ENCODE assay signal across 9 mouse cellular contexts in the genomic region with DNA sequence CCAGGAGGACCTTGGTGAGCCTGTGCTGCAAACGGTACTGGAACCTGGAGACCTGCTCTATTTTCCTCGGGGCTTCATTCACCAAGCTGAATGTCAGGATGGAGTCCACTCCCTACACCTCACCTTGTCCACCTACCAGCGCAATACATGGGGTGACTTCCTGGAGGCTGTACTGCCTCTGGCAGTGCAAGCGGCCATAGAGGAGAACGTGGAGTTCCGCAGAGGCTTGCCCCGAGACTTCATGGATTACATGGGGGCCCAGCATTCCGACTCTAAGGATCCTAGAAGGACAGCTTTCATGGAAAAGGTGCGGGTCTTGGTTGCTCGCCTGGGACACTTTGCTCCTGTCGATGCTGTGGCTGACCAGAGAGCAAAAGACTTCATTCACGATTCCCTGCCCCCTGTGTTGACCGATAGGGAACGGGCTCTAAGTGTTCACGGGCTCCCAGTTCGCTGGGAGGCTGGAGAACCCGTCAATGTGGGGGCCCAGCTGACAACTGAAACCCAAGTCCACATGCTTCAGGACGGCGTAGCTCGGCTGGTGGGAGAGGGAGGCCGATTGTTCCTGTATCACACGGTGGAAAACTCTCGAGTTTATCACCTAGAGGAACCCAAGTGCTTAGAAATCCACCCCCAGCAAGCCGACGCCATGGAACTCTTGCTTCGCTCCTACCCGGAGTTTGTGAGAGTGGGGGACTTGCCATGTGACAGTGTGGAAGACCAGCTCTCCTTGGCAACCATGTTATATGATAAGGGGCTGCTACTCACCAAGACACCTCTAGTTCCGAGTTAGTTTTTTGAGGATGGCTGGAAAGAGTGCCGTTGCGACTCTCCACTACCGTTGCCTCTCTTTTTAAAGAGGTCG. TPM values are rescaled to one million over a fixed set of nuclear protein-coding genes. Genes with fewer than 3 reads are reported as not detected.
A peak's percentile ranks its signal among the peaks of the same experiment; 100 is the strongest.
DNase-seq lines count a peak whose midpoint lies in the region; ATAC-seq and TF ChIP-seq lines count a peak whose summit lies in the region.
"Had no signal": no experiment of that assay in that cellular context is flagged by ENCODE, and none has a peak within 500 bp of the region (broad histone marks: within the 10 kb centered on the region; RNA-seq: fewer than 3 reads in every experiment).

No protein-coding gene starts in this region.

- H3K9ac ChIP-seq in limb, embryonic 13.5 days, result peak overlapping the region; percentile 90
- H3K9ac ChIP-seq in neural tube, embryonic 15.5 days (replicated peaks), result peak overlapping the region; percentile 80

- peak overlapping the region; percentile 72 for H3K4me3 ChIP-seq in left cerebral cortex, adult 2 months
- H3K4me3 ChIP-seq in limb, embryonic 13.5 days, result peak overlapping the region; percentile 92
- H3K4me3 ChIP-seq in neural tube, embryonic 15.5 days (replicated peaks), result peak overlapping the region; percentile 93

- no peak for DNase-seq in left cerebral cortex, adult 2 months (ENCODE audit: extremely low spot score in 1 of 2, low spot score in 2 of 2)
- no peak for DNase-seq in left cerebral cortex, adult 11 months (ENCODE audit: low spot score)
- DNase-seq in layer of hippocampus, adult 9-11 months, result no peak
- no peak for DNase-seq in layer of hippocampus, adult 8-10 months (ENCODE audit: low spot score in 2 of 2)

- TF ChIP-seq CTCF in left cerebral cortex, adult 2 months (IDR thresholded peaks at IDR 0.05), result no peak

- H3K27ac ChIP-seq in left cerebral cortex, adult 2 months, result no peak overlapping the region; the same call in 1 of the 2 replicates
- H3K27ac ChIP-seq in limb, embryonic 13.5 days, result no peak overlapping the region
- H3K27ac ChIP-seq in neural tube, embryonic 15.5 days (replicated peaks), result peak overlapping the region; percentile 90; the same call in 1 of the 2 replicates

- peaks cover 27% of the 10 kb centered on the region for H3K4me1 ChIP-seq in limb, embryonic 13.5 days
- H3K4me1 ChIP-seq in neural tube, embryonic 15.5 days, result peaks cover 32% of the 10 kb centered on the region

- H3K4me2 ChIP-seq in limb, embryonic 13.5 days (replicated peaks), result peak overlapping the region; percentile 96
- H3K4me2 ChIP-seq in neural tube, embryonic 15.5 days, result peak overlapping the region; percentile 77

- 64% methylated on average over 32 of the region's 32 CpGs for WGBS in limb, embryonic 13.5 days
- WGBS in neural tube, embryonic 15.5 days, result 65% methylated on average over 32 of the region's 32 CpGs

- peak; percentile 45; the same call in 1 of the 2 replicates for ATAC-seq in erythroblast, adult 5-6 weeks (replicated peaks; ENCODE audit: low FRiP score, poor library complexity, severe bottlenecking)
- ATAC-seq in limb, embryonic 13.5 days (ENCODE audit: low FRiP score, low read depth), result no peak
- ATAC-seq in neural tube, embryonic 15.5 days (ENCODE audit: low FRiP score), result no peak
- no peak for ATAC-seq in granulocyte monocyte progenitor cell, adult 5-6 weeks (replicated peaks; ENCODE audit: poor library complexity, severe bottlenecking)

- intact Hi-C loops in left cerebral cortex, adult 2 months (cut with DNase I), result loop anchor here (2.0 to 5.0 kb wide), 2 partner anchors 29 to 235 kb away; no protein-coding TSS in a partner anchor

- H3K36me3 ChIP-seq in limb, embryonic 13.5 days, result peaks cover 34% of the 10 kb centered on the region
- H3K36me3 ChIP-seq in neural tube, embryonic 15.5 days, result peaks cover 10% of the 10 kb centered on the region; the same call in 1 of the 2 replicates

- no peaks in the 10 kb centered on the region for H3K27me3 ChIP-seq in limb, embryonic 13.5 days
- no peaks in the 10 kb centered on the region for H3K27me3 ChIP-seq in neural tube, embryonic 15.5 days (replicated peaks)

- H3K9me3 ChIP-seq in limb, embryonic 13.5 days, result no peaks in the 10 kb centered on the region
- no peaks in the 10 kb centered on the region for H3K9me3 ChIP-seq in neural tube, embryonic 15.5 days (replicated peaks)

RNA-seq across cellular contexts. Expression of gene Riox1, which starts 1.5 kb away (rescaled TPM):
- 10 to 100 TPM; 18.5 to 18.8 TPM for total RNA-seq in left cerebral cortex, adult 2 months (2021)
- 5.4 and 6.3 TPM in 2 replicates for total RNA-seq in erythroblast, adult 5-6 weeks (2015; ENCODE audit: low replicate concordance)
- 3.3 and 3.9 TPM in 2 replicates for total RNA-seq in erythroblast, adult 5-6 weeks (2017; ENCODE audit: low replicate concordance)
- polyA plus RNA-seq in limb, embryonic 13.5 days (2015; fragmentation: Nextera tagmentation; extraction: Ambion mirVana), result 11.2 and 11.7 TPM in 2 replicates
- polyA plus RNA-seq in neural tube, embryonic 15.5 days (2015; fragmentation: Nextera tagmentation; extraction: Ambion mirVana), result 11.7 and 11.9 TPM in 2 replicates
- total RNA-seq in layer of hippocampus, adult 8-10 months (2022), result 10 to 100 TPM; 13.9 to 17.7 (median 15.1) TPM
- 13.0 and 18.5 TPM in 2 replicates for total RNA-seq in granulocyte monocyte progenitor cell, adult 5-6 weeks (2014; fragmentation: Nextera tagmentation)
- total RNA-seq in granulocyte monocyte progenitor cell, adult 5-6 weeks (2017), result 15.8 and 21.5 TPM in 2 replicates

RNA-seq across cellular contexts. Expression of gene Numb, which starts 30.2 kb away (rescaled TPM):
- total RNA-seq in left cerebral cortex, adult 2 months (2021), result 10 to 100 TPM; 70.0 to 81.1 TPM
- total RNA-seq in erythroblast, adult 5-6 weeks (2015; ENCODE audit: low replicate concordance), result 3.8 and 10.9 TPM in 2 replicates
- 8.5 and 13.6 TPM in 2 replicates for total RNA-seq in erythroblast, adult 5-6 weeks (2017; ENCODE audit: low replicate concordance)
- 36.0 and 40.7 TPM in 2 replicates for polyA plus RNA-seq in limb, embryonic 13.5 days (2015; fragmentation: Nextera tagmentation; extraction: Ambion mirVana)
- 14.9 and 17.4 TPM in 2 replicates for polyA plus RNA-seq in neural tube, embryonic 15.5 days (2015; fragmentation: Nextera tagmentation; extraction: Ambion mirVana)
- total RNA-seq in layer of hippocampus, adult 8-10 months (2022), result 10 to 100 TPM; 37.5 to 52.2 (median 41.4) TPM
- 9.3 and 14.2 TPM in 2 replicates for total RNA-seq in granulocyte monocyte progenitor cell, adult 5-6 weeks (2014; fragmentation: Nextera tagmentation)
- total RNA-seq in granulocyte monocyte progenitor cell, adult 5-6 weeks (2017), result 20.4 and 20.8 TPM in 2 replicates

RNA-seq across cellular contexts. Expression of gene Heatr4, which starts 32.7 kb away (rescaled TPM):
- not detected for total RNA-seq in left cerebral cortex, adult 2 months (2021)
- not detected in 2 replicates for total RNA-seq in erythroblast, adult 5-6 weeks (2015; ENCODE audit: low replicate concordance)
- total RNA-seq in erythroblast, adult 5-6 weeks (2017; ENCODE audit: low replicate concordance), result not detected in 2 replicates
- polyA plus RNA-seq in limb, embryonic 13.5 days (2015; fragmentation: Nextera tagmentation; extraction: Ambion mirVana), result not detected in 2 replicates
- not detected in 2 replicates for polyA plus RNA-seq in neural tube, embryonic 15.5 days (2015; fragmentation: Nextera tagmentation; extraction: Ambion mirVana)
- under 1 TPM in 2 of 4 experiments, not detected in 2; 0.11 to 0.14 TPM for total RNA-seq in layer of hippocampus, adult 8-10 months (2022)
- total RNA-seq in granulocyte monocyte progenitor cell, adult 5-6 weeks (2014; fragmentation: Nextera tagmentation), result not detected in 2 replicates
- not detected in 2 replicates for total RNA-seq in granulocyte monocyte progenitor cell, adult 5-6 weeks (2017)
- polyA plus RNA-seq: gonadal fat pad, adult 2 months had no signal

RNA-seq across cellular contexts. Expression of gene Acot2, which starts 35.7 kb away (rescaled TPM):
- 10 to 100 TPM in 1 of 2 experiments, 1 to 10 TPM in 1; 9.5 to 10.4 TPM for total RNA-seq in left cerebral cortex, adult 2 months (2021)
- total RNA-seq in erythroblast, adult 5-6 weeks (2015; ENCODE audit: low replicate concordance), result 2.3 and 4.4 TPM in 2 replicates
- 1.5 and 3.5 TPM in 2 replicates for total RNA-seq in erythroblast, adult 5-6 weeks (2017; ENCODE audit: low replicate concordance)
- polyA plus RNA-seq in limb, embryonic 13.5 days (2015; fragmentation: Nextera tagmentation; extraction: Ambion mirVana), result 21.1 and 25.0 TPM in 2 replicates
- 13.3 and 16.6 TPM in 2 replicates for polyA plus RNA-seq in neural tube, embryonic 15.5 days (2015; fragmentation: Nextera tagmentation; extraction: Ambion mirVana)
- total RNA-seq in layer of hippocampus, adult 8-10 months (2022), result 10 to 100 TPM; 13.3 to 15.7 (median 14.6) TPM
- 10.1 and 14.0 TPM in 2 replicates for total RNA-seq in granulocyte monocyte progenitor cell, adult 5-6 weeks (2014; fragmentation: Nextera tagmentation)
- total RNA-seq in granulocyte monocyte progenitor cell, adult 5-6 weeks (2017), result 11.5 and 12.0 TPM in 2 replicates

RNA-seq across cellular contexts. Expression of gene Acot1, which starts 57.3 kb away (rescaled TPM):
- total RNA-seq in left cerebral cortex, adult 2 months (2021), result 10 to 100 TPM; 12.8 to 13.3 TPM
- not detected in 2 replicates for total RNA-seq in erythroblast, adult 5-6 weeks (2015; ENCODE audit: low replicate concordance)
- 2.4 TPM in 1 of 2 replicates, not detected in the other for total RNA-seq in erythroblast, adult 5-6 weeks (2017; ENCODE audit: low replicate concordance)
- polyA plus RNA-seq in limb, embryonic 13.5 days (2015; fragmentation: Nextera tagmentation; extraction: Ambion mirVana), result 33.7 and 38.6 TPM in 2 replicates
- polyA plus RNA-seq in neural tube, embryonic 15.5 days (2015; fragmentation: Nextera tagmentation; extraction: Ambion mirVana), result 71.2 and 78.4 TPM in 2 replicates
- total RNA-seq in layer of hippocampus, adult 8-10 months (2022), result 10 to 100 TPM; 21.5 to 25.1 (median 24.2) TPM
- 14.7 and 16.2 TPM in 2 replicates for total RNA-seq in granulocyte monocyte progenitor cell, adult 5-6 weeks (2014; fragmentation: Nextera tagmentation)
- 9.6 and 12.3 TPM in 2 replicates for total RNA-seq in granulocyte monocyte progenitor cell, adult 5-6 weeks (2017)
